Mouse (Mus musculus): ENCODE results near the gene Erp29. TPM values are rescaled to one million over a fixed set of nuclear protein-coding genes. Genes with fewer than 3 reads are reported as not detected.

Erp29 gene
- polyA plus RNA-seq, 1 experiment from 2014 or later = 122 TPM

DNA sequence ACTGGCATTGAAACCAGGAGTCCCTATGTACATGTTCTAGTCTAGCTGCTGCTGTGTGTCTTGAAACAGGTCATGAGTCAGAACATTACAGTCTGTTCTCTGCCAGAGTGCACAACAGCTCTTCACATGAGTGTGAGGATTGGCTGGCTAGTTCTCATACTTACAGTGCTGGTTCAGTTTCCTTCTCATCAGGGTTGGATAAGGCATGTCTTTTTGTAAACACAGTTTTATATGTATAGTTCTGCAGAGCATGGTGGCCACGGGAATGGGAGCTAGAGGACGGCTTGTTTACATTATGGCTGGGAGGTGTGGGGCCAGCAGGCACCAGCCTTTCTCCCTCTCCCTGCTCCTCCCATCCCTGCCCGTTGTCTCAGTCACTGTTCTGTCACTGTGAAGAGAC, 17.3 kb upstream of the Erp29 start:
- DNase-seq (ENCODE audit: low spot score, missing footprints) = no peak
- H3K4me1 ChIP-seq (ENCODE audit: control insufficient read depth, insufficient read depth, low read length) = no peaks in the 10 kb centered on the region
- 62% methylated on average over 3 of the region's 3 CpGs for WGBS

DNA sequence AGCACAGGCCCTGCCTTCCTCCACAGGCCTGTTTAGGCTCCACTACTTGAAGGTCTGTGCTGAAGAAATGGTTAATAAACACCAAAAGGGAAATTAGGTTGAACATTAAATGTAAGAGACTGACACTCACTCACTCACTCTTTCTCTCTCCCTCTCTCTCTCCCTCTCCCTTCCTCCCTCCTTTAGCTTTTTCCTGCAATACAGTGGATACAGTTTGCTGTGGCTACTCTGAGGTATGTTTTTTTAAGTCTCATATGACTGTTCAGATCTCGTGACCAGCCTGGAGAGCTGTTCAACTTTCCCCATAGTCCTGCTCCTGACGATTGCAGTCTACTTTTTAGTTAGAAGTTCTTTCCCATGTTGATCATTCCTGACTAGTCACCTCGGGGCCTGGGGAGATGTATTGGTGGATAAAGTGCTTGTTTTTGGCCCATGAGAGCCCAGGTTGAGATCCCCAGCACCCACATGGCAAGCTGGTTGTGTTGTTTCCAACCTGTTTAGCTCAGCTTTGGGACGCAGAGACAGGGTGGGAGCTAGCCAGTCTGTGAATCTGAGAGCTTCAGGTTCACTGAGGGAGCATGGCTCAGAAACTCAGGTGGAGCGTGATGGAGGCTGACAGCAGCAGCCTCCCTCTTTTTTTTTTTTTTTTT, 11.4 kb upstream of the Erp29 start:
- Histone ChIP-seq H3K9me3 (ENCODE audit: control insufficient read depth, low read length) (no peaks in the 10 kb centered on the region), H3K4me2 (no peak overlapping the region), H3K4me1 (ENCODE audit: control insufficient read depth, insufficient read depth, low read length) (no peaks in the 10 kb centered on the region), H3K4me3 (ENCODE audit: low read depth, low read length) (no peak overlapping the region), H3K9ac (ENCODE audit: low read length) (no peak overlapping the region), H3K36me3 (ENCODE audit: control insufficient read depth, insufficient read depth, low read length) (no peaks in the 10 kb centered on the region), H3K27me3 (ENCODE audit: control insufficient read depth, insufficient read depth, low read length) (no peaks in the 10 kb centered on the region), H3K27ac (ENCODE audit: low read depth, low read length) (no peak overlapping the region)
- DNase-seq (ENCODE audit: low spot score, missing footprints) (peak; percentile 77), ATAC-seq (ENCODE audit: low FRiP score) (no peak)
- WGBS = 72% methylated on average over 5 of the region's 5 CpGs

More for the DNA sequence above, 17.3 kb upstream of the Erp29 start:
- H3K4me2 ChIP-seq = no peak overlapping the region
- no peaks in the 10 kb centered on the region for H3K9me3 ChIP-seq (ENCODE audit: control insufficient read depth, low read length)
- no peak overlapping the region for H3K9ac ChIP-seq (ENCODE audit: low read length)
- H3K27ac ChIP-seq (ENCODE audit: low read depth, low read length) = no peak overlapping the region
- H3K4me3 ChIP-seq (ENCODE audit: low read depth, low read length) = no peak overlapping the region
- H3K27me3 ChIP-seq (ENCODE audit: control insufficient read depth, insufficient read depth, low read length) = no peaks in the 10 kb centered on the region
- no peak for ATAC-seq (ENCODE audit: low FRiP score)
- H3K36me3 ChIP-seq (ENCODE audit: control insufficient read depth, insufficient read depth, low read length) = no peaks in the 10 kb centered on the region

DNA sequence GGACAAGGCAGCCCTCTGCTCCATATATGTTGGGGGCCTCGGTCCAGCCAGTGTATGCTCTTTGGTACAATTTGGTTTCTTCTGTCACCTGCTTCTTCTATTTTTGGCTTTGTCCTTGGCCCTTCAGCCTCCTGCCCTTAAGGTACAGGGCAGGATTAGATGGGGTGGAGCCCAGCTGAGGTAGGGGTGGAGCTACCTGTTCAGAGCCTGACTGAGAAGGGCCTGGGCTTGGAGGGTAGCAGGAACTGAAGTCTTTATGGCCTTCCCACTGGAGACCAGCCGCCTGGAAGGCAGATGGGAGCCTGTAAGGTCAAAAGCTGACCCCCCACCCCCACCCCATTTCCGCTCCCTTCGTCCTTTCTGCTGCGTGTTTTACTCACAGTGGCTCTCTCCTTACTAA, 10.7 kb upstream of the Erp29 start:
- WGBS = 60% methylated on average over 5 of the region's 5 CpGs
- no peak overlapping the region for H3K4me3 ChIP-seq (ENCODE audit: low read depth, low read length)
- H3K27me3 ChIP-seq (ENCODE audit: control insufficient read depth, insufficient read depth, low read length) = no peaks in the 10 kb centered on the region
- no peak overlapping the region for H3K27ac ChIP-seq (ENCODE audit: low read depth, low read length)
- ATAC-seq (ENCODE audit: low FRiP score) (no peak), DNase-seq (ENCODE audit: low spot score, missing footprints) (peak; percentile 37)
- no peak overlapping the region for H3K4me2 ChIP-seq
- no peaks in the 10 kb centered on the region for H3K36me3 ChIP-seq (ENCODE audit: control insufficient read depth, insufficient read depth, low read length)
- H3K4me1 ChIP-seq (ENCODE audit: control insufficient read depth, insufficient read depth, low read length) = no peaks in the 10 kb centered on the region
- no peak overlapping the region for H3K9ac ChIP-seq (ENCODE audit: low read length)
- no peaks in the 10 kb centered on the region for H3K9me3 ChIP-seq (ENCODE audit: control insufficient read depth, low read length)

DNA sequence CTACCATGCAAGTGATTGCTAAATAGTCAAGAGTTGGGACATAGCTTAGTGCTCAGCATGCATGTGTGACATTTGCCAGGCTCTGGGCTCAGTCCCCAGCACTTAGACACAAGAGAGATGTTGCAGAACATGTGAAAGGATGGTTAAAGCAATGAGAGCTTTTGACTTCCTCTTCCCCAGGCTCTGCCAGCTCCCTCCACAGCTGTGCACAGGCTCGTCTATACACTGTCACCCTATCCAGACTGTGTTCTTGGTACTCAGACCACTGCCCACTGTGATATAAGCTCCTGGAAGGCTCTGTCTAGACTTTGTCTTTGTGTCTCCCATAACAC, 9.8 kb upstream of the Erp29 start:
- H3K9me3 ChIP-seq (ENCODE audit: control insufficient read depth, low read length) = no peaks in the 10 kb centered on the region
- 31% methylated on average over 1 of the region's 1 CpGs for WGBS
- ATAC-seq (ENCODE audit: low FRiP score) = no peak
- no peak overlapping the region for H3K4me2 ChIP-seq
- H3K36me3 ChIP-seq (ENCODE audit: control insufficient read depth, insufficient read depth, low read length) = no peaks in the 10 kb centered on the region
- H3K4me3 ChIP-seq (ENCODE audit: low read depth, low read length) = no peak overlapping the region
- no peak for DNase-seq (ENCODE audit: low spot score, missing footprints)
- no peak overlapping the region for H3K9ac ChIP-seq (ENCODE audit: low read length)
- H3K4me1 ChIP-seq (ENCODE audit: control insufficient read depth, insufficient read depth, low read length) = no peaks in the 10 kb centered on the region
- no peaks in the 10 kb centered on the region for H3K27me3 ChIP-seq (ENCODE audit: control insufficient read depth, insufficient read depth, low read length)
- H3K27ac ChIP-seq (ENCODE audit: low read depth, low read length) = no peak overlapping the region

DNA sequence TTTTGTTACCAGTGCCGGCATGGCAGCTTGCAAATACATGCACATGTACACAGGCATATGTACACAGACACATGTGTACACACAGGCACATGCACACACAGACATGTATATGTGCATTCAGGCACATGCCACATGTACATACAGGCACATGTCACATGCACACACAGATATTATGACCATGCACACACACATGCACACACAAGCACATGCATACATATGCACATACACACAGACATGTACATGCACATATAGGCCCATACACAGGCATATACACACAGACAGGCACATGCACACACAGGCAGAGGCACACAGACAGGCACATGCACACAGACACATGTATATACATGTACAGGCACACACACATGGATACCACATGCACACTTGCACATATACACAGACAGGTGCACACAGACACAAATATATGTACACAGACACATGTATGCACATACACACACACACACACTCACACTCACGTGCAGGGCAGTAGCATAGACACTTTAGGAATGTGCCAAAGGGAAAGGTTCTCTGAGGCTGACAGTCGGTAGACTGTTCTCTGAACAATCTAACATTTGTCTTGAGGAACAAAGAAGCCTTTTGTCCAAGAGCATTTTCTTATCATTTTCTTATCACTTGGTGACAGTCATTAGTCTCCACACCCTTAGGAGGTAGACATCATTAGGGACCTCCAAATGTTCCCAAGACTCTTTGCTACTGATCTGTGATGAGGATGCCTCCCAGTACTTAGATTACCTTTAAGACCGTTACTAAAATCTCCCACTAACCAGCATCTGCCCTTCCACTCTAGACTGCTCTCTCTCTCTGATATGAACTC, 9.2 kb upstream of the Erp29 start:
- Histone ChIP-seq H3K4me3 (ENCODE audit: low read depth, low read length) (no peak overlapping the region), H3K9me3 (ENCODE audit: control insufficient read depth, low read length) (no peaks in the 10 kb centered on the region), H3K27ac (ENCODE audit: low read depth, low read length) (no peak overlapping the region), H3K4me2 (no peak overlapping the region), H3K36me3 (ENCODE audit: control insufficient read depth, insufficient read depth, low read length) (no peaks in the 10 kb centered on the region), H3K27me3 (ENCODE audit: control insufficient read depth, insufficient read depth, low read length) (no peaks in the 10 kb centered on the region), H3K9ac (ENCODE audit: low read length) (no peak overlapping the region), H3K4me1 (ENCODE audit: control insufficient read depth, insufficient read depth, low read length) (no peaks in the 10 kb centered on the region)
- WGBS = 76% methylated on average over 4 of the region's 4 CpGs
- no peak for DNase-seq (ENCODE audit: low spot score, missing footprints)
- ATAC-seq (ENCODE audit: low FRiP score) = no peak

DNA sequence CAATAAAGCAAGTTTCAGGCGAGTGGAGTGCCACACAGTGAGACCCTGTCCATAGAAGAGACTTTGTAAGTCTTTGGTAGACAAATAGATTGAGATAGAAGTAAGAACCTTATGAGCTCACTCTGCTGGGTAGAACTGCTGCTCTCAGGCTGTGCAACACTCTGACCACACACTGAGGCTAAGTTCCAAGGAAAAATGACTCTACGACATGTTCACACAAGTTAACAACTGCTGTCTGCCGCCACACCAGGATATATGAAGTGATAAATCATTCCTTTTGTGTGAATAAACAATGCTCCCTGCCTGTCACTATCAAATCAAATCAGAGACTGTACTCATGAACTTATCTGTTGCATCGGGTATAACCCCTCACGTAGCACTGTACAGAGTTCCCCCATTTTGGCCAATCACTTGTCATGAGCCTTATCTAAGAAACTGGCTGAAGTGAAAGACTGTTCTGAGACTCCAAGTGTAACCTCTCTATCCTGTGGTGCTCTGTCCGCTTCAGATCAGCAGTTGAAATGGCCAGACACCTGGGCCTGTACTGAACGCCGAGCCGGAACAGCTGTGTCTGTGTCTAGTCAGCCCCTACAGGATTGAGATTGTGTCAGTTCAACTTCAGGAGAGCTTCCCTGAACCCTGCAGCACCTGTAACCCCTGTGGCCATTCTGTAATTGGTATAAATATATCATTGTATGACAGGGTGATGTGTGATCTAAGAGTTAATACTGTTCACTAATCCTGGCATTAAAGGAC, 3.4 kb upstream of the Erp29 start:
- peaks cover 10% of the 10 kb centered on the region for H3K4me1 ChIP-seq (ENCODE audit: control insufficient read depth, insufficient read depth, low read length)
- no peak for ATAC-seq (ENCODE audit: low FRiP score)
- 88% methylated on average over 9 of the region's 9 CpGs for WGBS

DNA sequence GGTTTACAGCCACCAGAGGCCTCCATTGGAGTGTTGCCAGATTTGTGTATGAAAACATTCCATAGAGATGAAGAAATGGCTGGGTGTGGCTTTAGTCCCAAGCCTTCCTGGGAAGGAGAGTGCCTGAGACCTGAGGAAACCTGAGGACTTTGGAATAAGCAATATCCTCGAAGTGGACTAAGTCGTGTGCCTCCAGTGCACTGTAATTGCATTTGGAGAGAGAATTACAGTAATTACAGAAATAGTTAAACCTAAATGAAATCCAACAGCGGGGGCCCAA, 2.1 kb upstream of the Erp29 start:
- Histone ChIP-seq H3K27me3 (ENCODE audit: control insufficient read depth, insufficient read depth, low read length) (no peaks in the 10 kb centered on the region), H3K4me2 (no peak overlapping the region), H3K4me3 (ENCODE audit: low read depth, low read length) (no peak overlapping the region), H3K36me3 (ENCODE audit: control insufficient read depth, insufficient read depth, low read length) (no peaks in the 10 kb centered on the region), H3K9ac (ENCODE audit: low read length) (no peak overlapping the region), H3K4me1 (ENCODE audit: control insufficient read depth, insufficient read depth, low read length) (peaks cover 12% of the 10 kb centered on the region), H3K9me3 (ENCODE audit: control insufficient read depth, low read length) (no peaks in the 10 kb centered on the region), H3K27ac (ENCODE audit: low read depth, low read length) (no peak overlapping the region)
- ATAC-seq (ENCODE audit: low FRiP score) = no peak
- 92% methylated on average over 3 of the region's 3 CpGs for WGBS
- no peak for DNase-seq (ENCODE audit: low spot score, missing footprints)

More for the DNA sequence above, 3.4 kb upstream of the Erp29 start:
- Histone ChIP-seq H3K9me3 (ENCODE audit: control insufficient read depth, low read length) (no peaks in the 10 kb centered on the region), H3K4me3 (ENCODE audit: low read depth, low read length) (no peak overlapping the region), H3K9ac (ENCODE audit: low read length) (no peak overlapping the region), H3K36me3 (ENCODE audit: control insufficient read depth, insufficient read depth, low read length) (no peaks in the 10 kb centered on the region), H3K4me2 (no peak overlapping the region), H3K27ac (ENCODE audit: low read depth, low read length) (no peak overlapping the region), H3K27me3 (ENCODE audit: control insufficient read depth, insufficient read depth, low read length) (no peaks in the 10 kb centered on the region)
- DNase-seq (ENCODE audit: low spot score, missing footprints) = no peak

DNA sequence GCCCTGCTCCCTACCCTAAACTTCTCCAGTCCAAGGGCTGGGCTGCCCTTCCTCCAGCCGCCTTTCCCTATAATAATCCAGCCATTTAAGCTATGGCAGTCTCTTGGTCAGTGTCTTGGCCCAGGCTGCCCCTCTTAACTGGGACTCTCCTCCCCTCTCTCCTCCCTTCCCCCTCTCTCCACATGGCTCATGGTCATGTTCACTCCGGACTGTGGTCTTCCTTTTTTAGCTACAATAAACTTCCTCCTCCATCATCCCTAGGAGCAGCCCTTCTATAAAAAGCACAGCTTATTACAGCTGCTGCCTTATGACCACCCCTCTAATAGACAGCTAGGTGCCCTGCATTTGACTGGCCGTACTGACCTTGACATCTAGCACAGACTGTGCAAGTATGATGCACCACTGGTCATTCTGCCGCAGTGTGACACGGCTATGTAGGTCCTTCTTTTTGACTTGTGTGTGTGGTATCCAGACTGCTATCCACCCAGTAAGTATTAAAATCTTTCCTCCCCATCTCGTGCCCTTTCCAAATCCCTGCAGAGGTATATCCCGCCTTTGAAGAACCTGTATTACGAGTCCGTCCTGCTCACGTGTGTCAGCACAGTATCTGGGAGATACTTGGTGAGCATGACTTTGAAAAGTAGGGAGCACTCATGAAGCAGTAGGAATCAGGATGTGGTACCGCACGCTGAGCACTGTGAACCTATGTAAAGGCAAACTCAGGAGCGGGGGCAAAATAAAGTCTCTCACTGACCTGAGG, 1.6 kb upstream of the Erp29 start:
- Histone ChIP-seq H3K9me3 (ENCODE audit: control insufficient read depth, low read length) (no peaks in the 10 kb centered on the region), H3K36me3 (ENCODE audit: control insufficient read depth, insufficient read depth, low read length) (no peaks in the 10 kb centered on the region), H3K4me1 (ENCODE audit: control insufficient read depth, insufficient read depth, low read length) (peaks cover 12% of the 10 kb centered on the region), H3K27ac (ENCODE audit: low read depth, low read length) (no peak overlapping the region), H3K9ac (ENCODE audit: low read length) (no peak overlapping the region; the same call in 1 of the 2 replicates), H3K27me3 (ENCODE audit: control insufficient read depth, insufficient read depth, low read length) (no peaks in the 10 kb centered on the region), H3K4me2 (no peak overlapping the region), H3K4me3 (ENCODE audit: low read depth, low read length) (no peak overlapping the region)
- no peak for DNase-seq (ENCODE audit: low spot score, missing footprints)
- WGBS = 95% methylated on average over 13 of the region's 13 CpGs
- ATAC-seq (ENCODE audit: low FRiP score) = no peak
